Mouse (Mus musculus): Measurements from ENCODE around the gene Phc1. TPM values are rescaled to one million over a fixed set of nuclear protein-coding genes. Genes with fewer than 3 reads are reported as not detected.

Phc1 gene
- polyA plus RNA-seq, 1 experiment, result 206 TPM

DNA sequence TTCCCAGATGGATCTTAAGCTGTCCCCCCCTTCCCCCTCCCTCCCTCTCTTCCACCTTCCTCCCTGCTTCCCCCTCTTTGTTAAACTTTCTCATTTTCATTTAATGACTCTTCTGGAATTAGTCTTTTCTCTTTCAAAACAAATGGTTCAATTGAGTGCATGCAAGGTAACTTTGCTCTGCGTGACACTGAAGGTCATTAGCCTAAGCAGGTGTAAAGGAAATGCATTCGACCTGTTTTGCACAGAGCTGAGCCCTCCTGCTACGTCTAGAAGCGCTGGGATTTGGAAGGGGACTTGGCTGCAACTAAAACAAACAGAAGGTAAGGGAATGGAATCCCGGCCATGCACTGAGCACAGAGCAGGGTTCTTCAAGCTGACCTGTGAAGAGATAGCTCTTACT, 1.8 kb upstream of the Phc1 start:
- Histone ChIP-seq H3K4me1 (ENCODE audit: control insufficient read depth, insufficient read depth, low read length) (no peaks in the 10 kb centered on the region), H3K27me3 (ENCODE audit: control insufficient read depth, insufficient read depth, low read length, poor library complexity, severe bottlenecking) (no peaks in the 10 kb centered on the region), H3K4me3 (ENCODE audit: low read depth, low read length) (peak overlapping the region; percentile 66), H3K27ac (ENCODE audit: insufficient read depth, low read length) (peak overlapping the region; percentile 100), H3K36me3 (ENCODE audit: control insufficient read depth, insufficient read depth, low read length, poor library complexity, severe bottlenecking) (peaks cover 4% of the 10 kb centered on the region), H3K9ac (ENCODE audit: low read depth, poor library complexity, severe bottlenecking) (peak overlapping the region; percentile 57), H3K9me3 (replicated peaks; ENCODE audit: control insufficient read depth, insufficient read depth, low read length, poor library complexity, severe bottlenecking) (no peaks in the 10 kb centered on the region)
- no peak for TF ChIP-seq POLR2A (IDR thresholded peaks at IDR 0.05; ENCODE audit: insufficient read depth, low read length)
- peak; percentile 100 for TF ChIP-seq EP300 (IDR thresholded peaks at IDR 0.05; ENCODE audit: insufficient read depth, low read depth, low read length)

DNA sequence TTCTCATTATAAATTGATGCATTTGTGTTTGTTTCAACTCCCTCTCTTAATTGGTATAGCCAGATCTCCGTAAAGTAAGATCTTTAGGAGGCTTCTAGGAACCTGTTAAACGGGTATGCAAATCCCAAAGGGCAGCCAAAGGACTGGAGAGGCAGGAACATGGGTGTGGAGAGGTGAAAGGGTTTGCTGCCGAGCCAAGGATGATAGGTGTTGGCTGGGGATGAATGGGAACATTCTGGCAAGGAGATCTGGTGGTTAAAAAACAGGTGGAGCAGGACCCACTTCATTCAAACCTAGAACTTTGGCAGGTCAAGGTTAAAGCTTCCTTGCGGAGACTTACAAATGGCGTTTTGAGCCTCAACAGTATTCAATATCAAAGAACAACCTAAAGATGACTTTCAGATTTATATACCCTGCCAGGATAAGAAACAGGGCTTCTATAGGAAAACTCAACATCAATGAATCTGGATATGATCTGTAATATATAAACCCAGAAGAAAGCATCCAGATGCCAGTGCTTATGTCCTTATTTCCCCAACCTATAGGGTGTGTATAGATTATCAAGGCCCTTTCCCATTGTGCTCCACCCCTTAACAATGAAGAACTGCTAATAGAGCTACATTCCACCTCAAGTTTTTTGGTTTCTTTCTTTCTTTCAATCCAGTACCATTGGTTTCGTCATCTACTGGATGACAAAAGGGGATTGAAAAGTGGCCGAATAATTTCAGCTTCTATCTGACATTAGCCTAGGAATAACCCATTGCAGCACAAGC, 863 bp upstream of the Phc1 start:
- Histone ChIP-seq H3K4me1 (ENCODE audit: control insufficient read depth, insufficient read depth, low read length) (no peaks in the 10 kb centered on the region), H3K4me3 (ENCODE audit: low read depth, low read length) (no peak overlapping the region), H3K9ac (ENCODE audit: low read depth, poor library complexity, severe bottlenecking) (peak overlapping the region; percentile 91; the same call in 1 of the 2 replicates), H3K9me3 (replicated peaks; ENCODE audit: control insufficient read depth, insufficient read depth, low read length, poor library complexity, severe bottlenecking) (no peaks in the 10 kb centered on the region), H3K36me3 (ENCODE audit: control insufficient read depth, insufficient read depth, low read length, poor library complexity, severe bottlenecking) (peaks cover 13% of the 10 kb centered on the region), H3K27me3 (ENCODE audit: control insufficient read depth, insufficient read depth, low read length, poor library complexity, severe bottlenecking) (no peaks in the 10 kb centered on the region), H3K27ac (ENCODE audit: insufficient read depth, low read length) (peak overlapping the region; percentile 100)
- peak; percentile 100 for TF ChIP-seq EP300 (IDR thresholded peaks at IDR 0.05; ENCODE audit: insufficient read depth, low read depth, low read length)
- TF ChIP-seq CTCF (IDR thresholded peaks at IDR 0.05; ENCODE audit: low read depth, low read length), result no peak

DNA sequence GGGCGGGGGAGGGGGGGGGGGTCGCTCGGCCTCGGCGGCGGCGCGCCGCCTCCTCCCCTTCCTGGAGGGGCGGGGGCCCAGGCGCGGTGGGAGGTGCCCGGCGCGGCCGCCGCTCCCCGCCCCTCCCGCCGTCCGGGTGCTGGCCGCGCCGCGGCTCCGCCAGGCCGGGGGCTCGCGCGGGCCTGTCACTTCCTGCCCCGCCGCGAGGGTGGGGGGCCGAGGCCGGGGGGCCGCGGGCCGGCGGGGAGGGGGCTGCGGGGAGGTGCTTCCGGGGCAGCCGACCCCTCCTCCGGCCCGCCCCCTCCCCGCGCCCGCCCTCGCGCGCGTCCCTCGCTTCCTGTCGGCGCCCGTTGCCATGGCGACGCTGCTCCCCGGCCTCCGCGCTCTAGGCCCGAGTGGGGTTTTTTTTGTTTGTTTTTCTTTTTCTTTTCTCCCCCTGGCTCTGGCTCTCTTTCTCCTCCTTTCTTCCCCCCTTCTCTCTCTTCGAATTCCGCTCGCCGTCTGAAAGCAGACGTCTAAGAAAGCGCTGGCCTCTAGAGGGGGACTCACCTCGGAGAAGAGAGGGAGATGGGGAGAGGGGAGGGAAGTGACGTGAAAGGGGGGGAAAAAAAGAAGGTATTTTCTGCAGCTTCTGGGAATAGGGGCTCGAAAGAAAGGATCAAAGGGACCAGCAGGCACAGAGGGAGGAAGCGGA, 566 bp downstream of the Phc1 start:
- peak overlapping the region; percentile 91 for H3K9ac ChIP-seq (ENCODE audit: low read depth, poor library complexity, severe bottlenecking)
- H3K36me3 ChIP-seq (ENCODE audit: control insufficient read depth, insufficient read depth, low read length, poor library complexity, severe bottlenecking), result peaks cover 26% of the 10 kb centered on the region
- no peaks in the 10 kb centered on the region for H3K4me1 ChIP-seq (ENCODE audit: control insufficient read depth, insufficient read depth, low read length)
- H3K27ac ChIP-seq (ENCODE audit: insufficient read depth, low read length), result peak overlapping the region; percentile 100
- H3K9me3 ChIP-seq (replicated peaks; ENCODE audit: control insufficient read depth, insufficient read depth, low read length, poor library complexity, severe bottlenecking), result no peaks in the 10 kb centered on the region
- peak overlapping the region; percentile 93 for H3K4me3 ChIP-seq (ENCODE audit: low read depth, low read length)
- TF ChIP-seq POLR2A (IDR thresholded peaks at IDR 0.05; ENCODE audit: insufficient read depth, low read length) (no peak), CTCF (IDR thresholded peaks at IDR 0.05; ENCODE audit: low read depth, low read length) (no peak), EP300 (IDR thresholded peaks at IDR 0.05; ENCODE audit: insufficient read depth, low read depth, low read length) (no peak)
- no peaks in the 10 kb centered on the region for H3K27me3 ChIP-seq (ENCODE audit: control insufficient read depth, insufficient read depth, low read length, poor library complexity, severe bottlenecking)

DNA sequence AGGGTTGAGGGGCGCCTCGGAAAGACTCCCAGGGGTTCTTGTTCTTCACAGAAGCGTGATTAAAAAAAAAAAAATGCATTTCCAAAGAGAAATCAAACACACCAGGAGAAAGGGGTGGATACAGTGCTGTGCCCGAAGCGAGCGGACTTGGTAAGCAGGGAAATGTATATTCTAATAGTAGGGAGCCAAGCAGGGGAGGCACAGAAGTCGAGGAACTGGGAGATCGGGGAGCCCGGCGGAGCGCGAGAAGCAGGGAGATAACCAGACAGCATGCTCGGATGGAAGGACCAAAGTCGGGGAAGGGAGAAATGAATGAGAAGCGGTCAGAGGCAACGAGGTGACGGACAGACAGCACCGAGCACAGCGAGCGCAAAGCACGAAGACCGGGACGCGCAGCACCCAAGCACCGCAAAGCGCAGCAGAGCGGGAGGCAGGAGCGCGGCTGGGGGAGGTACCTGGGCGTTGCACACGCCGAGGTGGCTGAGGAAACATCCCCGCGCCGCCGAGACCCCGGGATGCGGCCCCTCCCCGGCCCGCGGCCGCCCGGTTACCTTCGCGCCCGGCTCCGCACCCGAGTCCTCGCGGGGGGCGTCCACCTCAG, 1.2 kb downstream of the Phc1 start:
- no peaks in the 10 kb centered on the region for H3K9me3 ChIP-seq (replicated peaks; ENCODE audit: control insufficient read depth, insufficient read depth, low read length, poor library complexity, severe bottlenecking)
- peaks cover 32% of the 10 kb centered on the region for H3K36me3 ChIP-seq (ENCODE audit: control insufficient read depth, insufficient read depth, low read length, poor library complexity, severe bottlenecking)
- H3K9ac ChIP-seq (ENCODE audit: low read depth, poor library complexity, severe bottlenecking), result peak overlapping the region; percentile 91
- TF ChIP-seq EP300 (IDR thresholded peaks at IDR 0.05; ENCODE audit: insufficient read depth, low read depth, low read length), result peak; percentile 53; the same call in 1 of the 2 replicates
- no peak for TF ChIP-seq CTCF (IDR thresholded peaks at IDR 0.05; ENCODE audit: low read depth, low read length)
- no peaks in the 10 kb centered on the region for H3K4me1 ChIP-seq (ENCODE audit: control insufficient read depth, insufficient read depth, low read length)
- H3K27ac ChIP-seq (ENCODE audit: insufficient read depth, low read length), result peak overlapping the region; percentile 96
- peak overlapping the region; percentile 89 for H3K4me3 ChIP-seq (ENCODE audit: low read depth, low read length)
- H3K27me3 ChIP-seq (ENCODE audit: control insufficient read depth, insufficient read depth, low read length, poor library complexity, severe bottlenecking), result no peaks in the 10 kb centered on the region

DNA sequence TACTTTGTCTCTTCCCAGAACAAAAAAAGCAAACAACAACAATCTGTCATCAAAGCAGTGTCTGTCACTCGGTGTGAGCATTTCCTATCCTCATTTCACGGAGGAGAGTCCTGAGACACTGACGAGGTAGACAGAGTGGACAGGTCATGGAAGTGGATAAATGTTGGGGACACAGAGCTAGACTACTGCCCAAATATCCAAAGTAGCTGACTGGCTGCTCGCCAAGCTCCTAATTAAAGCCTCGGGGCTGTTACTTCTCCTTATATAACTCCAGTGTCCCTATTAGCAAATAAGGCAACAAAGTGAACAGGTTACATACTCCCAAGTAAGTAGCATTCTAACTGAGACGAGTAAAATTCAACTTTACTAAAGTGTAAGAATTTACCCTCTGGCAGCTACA, 2.8 kb downstream of the Phc1 start:
- Histone ChIP-seq H3K4me1 (ENCODE audit: control insufficient read depth, insufficient read depth, low read length) (no peaks in the 10 kb centered on the region), H3K4me3 (ENCODE audit: low read depth, low read length) (peak overlapping the region; percentile 98), H3K27me3 (ENCODE audit: control insufficient read depth, insufficient read depth, low read length, poor library complexity, severe bottlenecking) (no peaks in the 10 kb centered on the region), H3K36me3 (ENCODE audit: control insufficient read depth, insufficient read depth, low read length, poor library complexity, severe bottlenecking) (peaks cover 48% of the 10 kb centered on the region), H3K9ac (ENCODE audit: low read depth, poor library complexity, severe bottlenecking) (peak overlapping the region; percentile 91), H3K27ac (ENCODE audit: insufficient read depth, low read length) (peak overlapping the region; percentile 98), H3K9me3 (replicated peaks; ENCODE audit: control insufficient read depth, insufficient read depth, low read length, poor library complexity, severe bottlenecking) (no peaks in the 10 kb centered on the region)
- TF ChIP-seq POLR2A (IDR thresholded peaks at IDR 0.05; ENCODE audit: insufficient read depth, low read length) (no peak), CTCF (IDR thresholded peaks at IDR 0.05; ENCODE audit: low read depth, low read length) (no peak), EP300 (IDR thresholded peaks at IDR 0.05; ENCODE audit: insufficient read depth, low read depth, low read length) (no peak)
